Mouse (Mus musculus) ES-Bruce4 (cell line): ENCODE measurements at regions not wholly inside any gene's neighbourhood (a gene's known extent, or its start where the extent isn't known, plus 50 kb on each side); places are given as distances from the start of the nearest gene placed in this dataset.

Experiments
- CTCF ChIP-seq: IDR thresholded peaks from one replicate; pipeline ENCODE4 v1.8.1; 2011; ENCODE audit warnings: low read depth, low read length
- POLR2A ChIP-seq: IDR thresholded peaks from one replicate; pipeline ENCODE4 v1.8.1; 2011; ENCODE audit warnings: low read length; ENCODE audit not compliant: insufficient read depth

- TF ChIP-seq CTCF (no peak), POLR2A (no peak)
These were observed 266.2 kb downstream of the Cyp26b1 start for GRCm38 (mm10) chr6:84327306-84328029.
